Mouse (Mus musculus) G1E (cell line): ENCODE results near the gene Mgat1.

Source experiments
- CTCF ChIP-seq: IDR thresholded peaks from 2 replicates; pipeline ENCODE4 v1.5.1; 2012; ENCODE audit warnings: low read depth, low read length, inconsistent platforms, mixed read lengths
- GATA1 ChIP-seq: IDR thresholded peaks from 2 replicates; pipeline ENCODE4 v1.6.1; 2012; ENCODE audit warnings: borderline replicate concordance, low read length, inconsistent platforms, mixed read lengths
- GATA2 ChIP-seq: IDR thresholded peaks from 2 replicates; pipeline ENCODE4 v1.6.1; 2012; ENCODE audit warnings: low read depth, low read length, inconsistent platforms, borderline replicate concordance
- POLR2AphosphoS5 ChIP-seq: IDR thresholded peaks from 2 replicates; pipeline ENCODE4 v1.6.1; 2012; ENCODE audit warnings: low read depth, low read length, inconsistent platforms; ENCODE audit not compliant: insufficient replicate concordance

GRCm38 (mm10) chr11:49292777-49293176 lies 48.8 kb downstream of the Mgat1 start:
- TF ChIP-seq POLR2AphosphoS5 (no peak), CTCF (no peak), GATA1 (no peak), GATA2 (no peak)
